Mouse (Mus musculus): ENCODE measurements around the gene E330009J07Rik. TPM values are rescaled to one million over a fixed set of nuclear protein-coding genes. Genes with fewer than 3 reads are reported as not detected.

The E330009J07Rik gene
- polyA plus RNA-seq, 1 experiment: 3.8 TPM

DNA sequence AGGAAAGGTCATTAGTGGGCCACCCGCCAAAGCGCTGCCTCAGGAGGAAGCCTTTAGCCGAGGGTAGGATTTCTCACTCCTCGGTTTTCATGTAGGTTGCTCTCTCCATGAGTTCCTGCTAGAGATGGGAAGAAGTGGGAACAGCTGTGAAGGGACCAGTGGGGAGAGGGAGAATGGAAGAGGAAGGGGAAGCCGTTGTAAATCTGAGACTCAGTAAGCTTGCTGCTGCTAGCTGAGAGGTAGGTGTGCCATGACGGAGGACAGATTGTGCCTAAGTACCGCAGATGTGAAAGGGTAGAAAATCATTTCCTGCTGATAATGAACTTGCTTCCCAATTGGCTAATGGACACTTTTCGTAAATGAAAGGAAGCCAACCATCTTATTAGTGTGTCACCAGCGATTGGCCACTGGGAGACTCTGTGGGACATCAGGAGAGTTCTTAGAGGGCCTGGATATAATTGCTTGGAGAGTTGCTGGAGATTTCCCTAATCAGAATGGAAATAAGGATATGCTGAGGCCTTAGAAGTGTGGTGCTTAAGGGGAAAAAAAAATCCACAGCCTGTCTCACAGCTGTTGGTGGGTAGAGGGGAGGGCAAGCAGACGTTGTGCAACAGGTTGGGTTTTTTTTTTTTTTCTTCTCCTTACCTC, 7.5 kb upstream of the E330009J07Rik start:
- H3K27ac ChIP-seq (ENCODE audit: insufficient read depth, low read depth, low read length): no peak overlapping the region
- TF ChIP-seq CTCF (IDR thresholded peaks at IDR 0.05; ENCODE audit: low read depth, low read length) (no peak), POLR2A (IDR thresholded peaks at IDR 0.05; ENCODE audit: borderline replicate concordance, low read depth, low read length) (no peak)
- peaks cover 3% of the 10 kb centered on the region; the same call in 1 of the 2 replicates for H3K4me1 ChIP-seq (ENCODE audit: control insufficient read depth, insufficient read depth, low read length)
- H3K4me3 ChIP-seq (ENCODE audit: insufficient read depth, low read length): no peak overlapping the region

DNA sequence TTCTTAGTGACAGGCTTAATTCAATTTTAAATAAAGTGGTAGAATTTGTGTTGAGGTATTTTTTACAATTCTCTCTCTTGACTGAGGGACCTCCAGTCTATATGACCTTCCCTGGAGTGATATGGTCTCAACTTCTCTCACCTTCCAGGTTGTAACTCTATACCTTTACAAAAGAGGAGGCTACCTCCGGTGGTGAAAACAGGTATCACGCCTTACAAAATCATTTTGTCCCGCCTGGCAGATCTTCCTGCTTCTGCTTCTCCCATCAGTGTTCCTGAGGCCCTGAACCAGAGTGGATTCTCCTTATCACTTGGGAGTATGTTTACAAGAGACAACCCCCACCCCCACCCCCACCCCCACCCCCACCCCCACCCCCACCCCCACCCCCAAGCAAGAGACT, 5.8 kb upstream of the E330009J07Rik start:
- Histone ChIP-seq H3K27ac (ENCODE audit: insufficient read depth, low read depth, low read length) (no peak overlapping the region), H3K4me1 (ENCODE audit: control insufficient read depth, insufficient read depth, low read length) (peaks cover 3% of the 10 kb centered on the region; the same call in 1 of the 2 replicates), H3K4me3 (ENCODE audit: insufficient read depth, low read length) (no peak overlapping the region)
- TF ChIP-seq CTCF (IDR thresholded peaks at IDR 0.05; ENCODE audit: low read depth, low read length) (no peak), POLR2A (IDR thresholded peaks at IDR 0.05; ENCODE audit: borderline replicate concordance, low read depth, low read length) (no peak)

DNA sequence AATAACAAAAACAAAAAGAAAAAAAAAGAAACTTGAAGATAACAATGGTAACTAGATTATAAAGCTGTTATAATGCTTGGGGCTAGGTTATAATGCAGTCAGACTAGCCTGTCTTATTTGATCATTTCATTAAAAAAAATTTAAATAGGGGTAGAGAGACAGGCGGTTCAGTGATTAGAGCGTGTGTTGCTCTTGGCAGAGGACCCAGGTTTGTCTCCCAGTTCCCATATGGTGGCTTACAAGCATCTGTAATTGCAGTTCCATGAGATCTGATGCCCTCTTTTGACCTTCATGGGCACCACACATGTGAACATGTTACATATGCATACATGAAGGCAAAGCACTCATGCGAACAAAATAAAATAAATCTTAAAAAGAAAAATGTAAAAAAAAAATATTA, 5.3 kb upstream of the E330009J07Rik start:
- Histone ChIP-seq H3K4me3 (ENCODE audit: insufficient read depth, low read length) (no peak overlapping the region), H3K27ac (ENCODE audit: insufficient read depth, low read depth, low read length) (no peak overlapping the region), H3K4me1 (ENCODE audit: control insufficient read depth, insufficient read depth, low read length) (peaks cover 3% of the 10 kb centered on the region; the same call in 1 of the 2 replicates)
- no peak for TF ChIP-seq CTCF (IDR thresholded peaks at IDR 0.05; ENCODE audit: low read depth, low read length)
- TF ChIP-seq POLR2A (IDR thresholded peaks at IDR 0.05; ENCODE audit: borderline replicate concordance, low read depth, low read length): no peak

DNA sequence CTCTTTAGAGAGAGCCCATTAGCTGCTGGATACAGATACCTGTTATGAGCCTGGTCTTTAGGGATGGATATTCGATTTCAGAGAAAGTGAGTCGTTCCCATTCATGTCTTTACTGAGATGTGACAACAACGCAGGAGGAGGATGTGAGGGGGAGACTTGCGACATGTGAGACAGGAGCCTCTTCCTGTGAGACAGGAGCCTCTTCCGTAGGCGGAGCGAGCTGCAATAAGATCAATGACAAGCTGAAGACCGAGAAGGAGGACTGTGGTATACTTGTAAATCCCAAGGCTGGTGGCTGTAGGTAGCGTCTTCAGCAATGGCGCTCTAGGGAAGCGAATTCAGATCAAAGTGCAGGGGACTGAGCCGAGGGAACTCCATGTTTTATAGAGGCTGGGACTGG, 3.8 kb upstream of the E330009J07Rik start:
- Histone ChIP-seq H3K4me1 (ENCODE audit: control insufficient read depth, insufficient read depth, low read length) (peaks cover 5% of the 10 kb centered on the region; the same call in 1 of the 2 replicates), H3K27ac (ENCODE audit: insufficient read depth, low read depth, low read length) (no peak overlapping the region), H3K4me3 (ENCODE audit: insufficient read depth, low read length) (no peak overlapping the region)
- no peak for TF ChIP-seq POLR2A (IDR thresholded peaks at IDR 0.05; ENCODE audit: borderline replicate concordance, low read depth, low read length)

DNA sequence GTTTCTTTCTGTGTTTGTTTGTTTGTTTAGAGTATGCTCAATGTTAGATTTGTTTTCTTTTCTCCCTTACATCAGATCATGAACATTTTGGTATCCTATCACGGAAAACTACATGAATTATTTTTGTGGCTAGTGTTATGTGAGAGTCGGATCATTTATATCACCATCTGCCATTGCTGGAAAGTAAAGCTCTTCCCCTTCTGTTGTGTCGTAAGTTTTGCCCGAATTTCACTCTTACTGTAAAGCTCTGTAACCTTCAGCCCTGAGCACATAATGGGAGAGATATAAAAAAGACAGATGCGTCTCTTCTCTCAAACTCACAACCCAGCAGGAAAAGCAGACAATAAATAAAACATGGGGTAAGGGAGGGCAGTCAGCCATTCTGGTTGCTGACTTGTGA, 3.0 kb upstream of the E330009J07Rik start, which contains the start of gene Wee2:
Gene Wee2 (plus strand): TSS at position 153 of the 400 bp plus-strand sequence.
- Histone ChIP-seq H3K4me3 (ENCODE audit: insufficient read depth, low read length) (no peak within 1 kb of the TSS), H3K27ac (ENCODE audit: insufficient read depth, low read depth, low read length) (no peak within 1 kb of the TSS), H3K4me1 (ENCODE audit: control insufficient read depth, insufficient read depth, low read length) (peaks cover 6% of the 10 kb centered on the region; the same call in 1 of the 2 replicates)
- TF ChIP-seq POLR2A (IDR thresholded peaks at IDR 0.05; ENCODE audit: borderline replicate concordance, low read depth, low read length): no peak

DNA sequence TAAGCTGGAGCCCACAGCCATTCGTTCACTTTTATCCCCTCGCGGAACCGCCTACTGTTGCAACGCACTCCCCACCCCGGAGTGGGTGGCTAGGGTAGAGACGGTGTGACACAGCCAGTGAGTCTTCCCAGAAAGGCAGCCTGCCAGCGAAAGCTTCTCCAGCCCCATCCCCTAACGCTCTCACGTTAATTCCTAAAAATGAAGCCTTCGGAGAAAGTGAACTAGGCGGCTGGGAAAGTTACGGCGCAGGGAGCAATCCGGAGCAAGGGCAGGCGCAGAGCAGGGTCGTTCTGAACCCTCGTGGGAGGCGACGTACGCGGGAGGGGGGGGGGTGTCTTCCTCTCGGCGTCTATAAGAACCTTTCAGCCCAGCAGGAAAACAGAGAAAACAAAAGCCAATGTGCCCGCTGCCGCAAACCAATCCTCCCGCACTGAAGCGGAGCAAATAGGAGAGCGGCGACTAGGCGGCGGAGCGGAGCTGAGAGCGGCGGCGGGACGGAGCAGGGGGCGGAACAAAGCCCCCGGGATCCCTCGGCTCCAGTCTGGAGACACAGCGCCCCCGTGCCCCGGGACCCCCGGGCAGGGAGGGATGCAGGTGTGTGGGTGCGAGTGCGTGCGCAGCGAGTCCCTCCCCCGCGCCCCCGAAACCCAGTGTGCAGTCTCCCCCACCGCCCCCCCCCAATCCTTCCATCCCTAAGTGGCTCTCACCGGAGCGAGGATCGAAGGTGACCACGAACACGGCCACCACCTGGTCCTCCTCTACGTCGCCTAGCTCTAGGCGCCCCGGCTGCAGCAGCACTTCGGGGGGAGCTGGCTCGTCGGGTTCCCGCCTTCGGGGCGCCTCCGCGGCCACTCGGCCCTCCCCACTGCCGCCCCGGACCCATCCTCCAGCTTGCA, 536 bp downstream of the E330009J07Rik start:
- no peak for TF ChIP-seq POLR2A (IDR thresholded peaks at IDR 0.05; ENCODE audit: borderline replicate concordance, low read depth, low read length)
- no peak for TF ChIP-seq CTCF (IDR thresholded peaks at IDR 0.05; ENCODE audit: low read depth, low read length)
- Histone ChIP-seq H3K27ac (ENCODE audit: insufficient read depth, low read depth, low read length) (no peak overlapping the region), H3K4me1 (ENCODE audit: control insufficient read depth, insufficient read depth, low read length) (peaks cover 9% of the 10 kb centered on the region), H3K4me3 (ENCODE audit: insufficient read depth, low read length) (peak overlapping the region; percentile 82)

DNA sequence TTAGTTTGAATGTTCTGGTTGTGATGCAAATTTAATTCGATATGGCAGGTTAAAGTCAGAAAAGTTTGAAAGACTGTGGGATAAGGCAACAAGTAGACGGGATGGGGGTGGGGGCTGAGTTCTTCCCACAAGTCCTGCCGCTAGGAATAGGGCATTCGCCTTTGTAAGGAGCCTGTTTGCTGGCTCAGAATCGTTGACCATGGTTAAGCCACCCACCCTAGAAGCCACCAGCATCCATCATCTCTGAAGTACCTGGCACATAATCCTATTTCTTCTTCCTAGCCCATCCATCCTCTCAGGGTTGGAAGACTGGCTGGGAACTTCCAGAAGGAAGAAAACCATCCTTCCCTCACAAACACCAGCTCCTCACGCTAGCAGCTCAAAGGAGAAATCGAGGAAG, 1.2 kb downstream of the E330009J07Rik start:
- TF ChIP-seq POLR2A (IDR thresholded peaks at IDR 0.05; ENCODE audit: borderline replicate concordance, low read depth, low read length) (no peak), CTCF (IDR thresholded peaks at IDR 0.05; ENCODE audit: low read depth, low read length) (no peak)
- Histone ChIP-seq H3K27ac (ENCODE audit: insufficient read depth, low read depth, low read length) (no peak overlapping the region), H3K4me1 (ENCODE audit: control insufficient read depth, insufficient read depth, low read length) (peaks cover 12% of the 10 kb centered on the region), H3K4me3 (ENCODE audit: insufficient read depth, low read length) (peak overlapping the region; percentile 82)

DNA sequence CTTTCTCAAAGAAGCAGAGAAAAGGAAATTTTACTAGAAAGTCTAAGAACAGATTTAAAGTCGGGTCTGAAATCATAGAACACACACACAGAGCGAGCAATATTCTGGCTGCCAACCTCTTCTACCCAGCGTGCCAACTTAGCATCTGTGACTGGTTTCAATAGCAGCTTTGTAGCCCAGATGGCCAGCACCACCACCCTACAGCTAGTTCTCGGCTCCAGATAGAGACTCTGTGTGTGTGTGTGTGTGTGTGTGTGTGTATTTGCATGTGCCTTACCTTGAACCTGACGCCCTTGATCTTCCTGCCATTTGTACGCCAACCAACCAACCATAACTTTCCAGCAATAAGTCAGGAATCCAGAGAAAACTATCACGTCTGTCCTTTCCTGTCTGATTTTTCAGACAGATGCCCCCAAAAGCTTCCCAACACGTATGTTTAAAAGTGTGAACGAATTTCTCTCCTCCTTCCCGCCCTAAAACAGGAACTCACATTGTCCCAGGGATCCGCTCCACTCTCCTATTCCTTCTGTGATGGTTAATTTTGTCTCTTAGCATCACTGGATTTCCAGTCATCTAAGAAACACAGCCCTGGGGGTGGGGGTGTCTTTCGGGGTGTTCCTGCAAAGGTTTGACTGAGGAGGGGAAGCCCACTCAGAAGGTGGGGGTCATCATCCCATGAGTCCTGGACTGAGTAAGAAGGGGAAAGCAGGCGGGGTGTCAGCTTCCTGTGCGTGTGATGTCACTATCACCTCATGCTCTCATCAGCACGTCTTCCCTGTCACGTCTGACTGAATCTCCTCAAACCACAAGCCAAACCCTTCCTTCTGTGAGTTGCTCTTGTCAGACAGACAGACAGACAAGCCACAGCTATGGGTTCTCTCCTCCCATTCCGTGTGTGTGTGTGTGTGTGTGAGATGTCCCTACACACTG, 3.3 kb downstream of the E330009J07Rik start:
- H3K4me3 ChIP-seq (ENCODE audit: insufficient read depth, low read length): no peak overlapping the region
- TF ChIP-seq POLR2A (IDR thresholded peaks at IDR 0.05; ENCODE audit: borderline replicate concordance, low read depth, low read length) (no peak), CTCF (IDR thresholded peaks at IDR 0.05; ENCODE audit: low read depth, low read length) (no peak)
- no peak overlapping the region for H3K27ac ChIP-seq (ENCODE audit: insufficient read depth, low read depth, low read length)
- peaks cover 10% of the 10 kb centered on the region for H3K4me1 ChIP-seq (ENCODE audit: control insufficient read depth, insufficient read depth, low read length)

DNA sequence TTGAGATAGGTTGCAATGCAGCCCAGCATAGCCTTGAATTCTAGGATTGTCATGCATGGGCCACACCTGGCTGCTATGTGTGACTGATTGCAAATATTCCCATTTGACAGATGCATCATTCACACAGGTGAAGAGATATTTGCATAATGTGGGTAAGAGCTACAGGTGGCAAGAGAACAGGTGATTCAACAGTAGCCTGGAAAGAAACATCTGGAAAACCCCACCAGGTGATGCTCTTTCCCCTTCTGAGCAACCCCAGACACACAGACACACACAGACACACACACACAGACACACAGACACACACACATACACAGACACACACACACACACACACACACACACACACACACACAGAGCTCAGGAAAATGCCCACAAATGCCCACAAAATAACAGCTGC, 4.1 kb downstream of the E330009J07Rik start:
- TF ChIP-seq POLR2A (IDR thresholded peaks at IDR 0.05; ENCODE audit: borderline replicate concordance, low read depth, low read length): no peak
- no peak for TF ChIP-seq CTCF (IDR thresholded peaks at IDR 0.05; ENCODE audit: low read depth, low read length)
- no peak overlapping the region for H3K27ac ChIP-seq (ENCODE audit: insufficient read depth, low read depth, low read length)
- peaks cover 10% of the 10 kb centered on the region for H3K4me1 ChIP-seq (ENCODE audit: control insufficient read depth, insufficient read depth, low read length)
- H3K4me3 ChIP-seq (ENCODE audit: insufficient read depth, low read length): no peak overlapping the region
